Mouse (Mus musculus): Measurements from ENCODE around the gene Olfr1274-ps. TPM values are rescaled to one million over a fixed set of nuclear protein-coding genes. Genes with fewer than 3 reads are reported as not detected.
"Not testable (repeated sequence)": the region's sequence is repeated elsewhere in the genome, so short reads cannot be mapped to it uniquely, and the experiment has no call there.

Gene Olfr1274-ps
- not detected in 2 replicates for polyA plus RNA-seq (2015; fragmentation: Nextera tagmentation; extraction: Ambion mirVana)

- WGBS, result 86% methylated on average over 6 of the region's 7 CpGs
- not testable (repeated sequence) for H3K4me3 ChIP-seq; H3K27me3 ChIP-seq (replicated peaks); ATAC-seq (replicated peaks); H3K4me1 ChIP-seq; H3K9me3 ChIP-seq; H3K4me2 ChIP-seq; H3K36me3 ChIP-seq (replicated peaks); H3K9ac ChIP-seq; H3K27ac ChIP-seq
Measured at GRCm38 (mm10) chr2:90398633-90399107, at the start of gene Olfr1274-ps. Gene Olfr1274-ps, plus strand, starts transcription at chr2:90398683.

DNA sequence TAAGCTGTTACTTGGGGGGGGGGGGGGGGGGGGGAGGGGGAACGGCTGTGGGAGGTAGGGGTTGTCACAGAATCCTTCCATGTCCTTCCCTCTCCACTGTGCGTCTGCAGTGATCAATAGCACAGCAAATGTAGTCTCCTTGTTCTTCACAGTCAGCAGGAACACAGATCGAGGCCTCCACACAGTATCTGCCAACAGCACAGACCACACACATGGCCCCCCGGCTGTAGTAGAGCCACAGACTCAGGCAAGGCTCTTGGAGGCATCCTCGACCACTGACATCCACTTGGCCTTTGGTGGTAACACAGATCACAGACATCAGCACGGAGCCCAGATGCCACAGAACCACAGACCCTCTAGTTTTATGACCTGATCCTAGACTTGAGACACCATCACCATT lies 47.4 kb upstream of the Olfr1274-ps start:
- WGBS, result no CpG with 5 or more reads among the region's 6 CpGs
- H3K4me1 ChIP-seq; H3K27me3 ChIP-seq (replicated peaks); H3K27ac ChIP-seq; H3K36me3 ChIP-seq (replicated peaks); H3K9ac ChIP-seq; H3K4me3 ChIP-seq; H3K9me3 ChIP-seq; H3K4me2 ChIP-seq; ATAC-seq (replicated peaks): not testable (repeated sequence)

GRCm38 (mm10) chr2:90351540-90351939 lies 46.9 kb upstream of the Olfr1274-ps start:
- no CpG with 5 or more reads among the region's 3 CpGs for WGBS

GRCm38 (mm10) chr2:90359229-90359628 lies 39.3 kb upstream of the Olfr1274-ps start:
- WGBS, result no CpG with 5 or more reads among the region's 5 CpGs
- H3K4me1 ChIP-seq; ATAC-seq (replicated peaks); H3K27me3 ChIP-seq (replicated peaks); H3K9me3 ChIP-seq; H3K9ac ChIP-seq; H3K4me2 ChIP-seq; H3K36me3 ChIP-seq (replicated peaks); H3K27ac ChIP-seq; H3K4me3 ChIP-seq: not testable (repeated sequence)

More at GRCm38 (mm10) chr2:90351540-90351939, 46.9 kb upstream of the Olfr1274-ps start:
- ATAC-seq (replicated peaks), result peak; percentile 78
- H3K36me3 ChIP-seq (replicated peaks); H3K27me3 ChIP-seq (replicated peaks); H3K4me3 ChIP-seq; H3K9ac ChIP-seq; H3K4me2 ChIP-seq; H3K9me3 ChIP-seq; H3K27ac ChIP-seq; H3K4me1 ChIP-seq: not testable (repeated sequence)

- WGBS, result no CpG with 5 or more reads among the region's 4 CpGs
- not testable (repeated sequence) for H3K4me1 ChIP-seq; H3K4me2 ChIP-seq; ATAC-seq (replicated peaks); H3K27me3 ChIP-seq (replicated peaks); H3K4me3 ChIP-seq; H3K27ac ChIP-seq; H3K36me3 ChIP-seq (replicated peaks); H3K9me3 ChIP-seq; H3K9ac ChIP-seq
Measured at GRCm38 (mm10) chr2:90360199-90360598, 38.3 kb upstream of the Olfr1274-ps start.

GRCm38 (mm10) chr2:90414110-90414821 lies 15.8 kb downstream of the Olfr1274-ps start:
- H3K4me2 ChIP-seq; H3K4me1 ChIP-seq; H3K9me3 ChIP-seq; H3K36me3 ChIP-seq (replicated peaks); ATAC-seq (replicated peaks); H3K27ac ChIP-seq; H3K4me3 ChIP-seq; H3K9ac ChIP-seq; H3K27me3 ChIP-seq (replicated peaks): not testable (repeated sequence)
- WGBS, result 71% methylated on average over 4 of the region's 4 CpGs

DNA sequence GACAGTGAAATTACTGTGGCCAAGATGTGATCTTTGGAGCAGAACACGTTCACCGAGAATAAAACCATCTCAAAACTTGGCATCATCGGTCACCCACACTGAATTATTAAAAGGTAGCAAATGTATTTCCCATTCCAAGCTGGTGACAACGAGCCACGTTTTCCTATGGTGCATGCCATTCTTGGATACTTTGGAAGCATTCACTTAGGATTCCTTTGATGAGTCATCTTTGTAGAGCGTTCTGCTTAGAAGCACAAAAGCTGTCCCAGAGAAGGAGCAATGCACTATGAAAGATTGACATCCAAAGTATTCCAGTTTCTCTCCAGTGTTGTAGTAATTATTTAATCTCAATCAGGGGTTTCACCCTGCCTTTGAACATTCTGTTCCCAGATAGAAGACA lies 23.8 kb downstream of the Olfr1274-ps start:
- H3K4me3 ChIP-seq; H3K4me1 ChIP-seq; H3K27me3 ChIP-seq (replicated peaks); H3K9ac ChIP-seq; H3K9me3 ChIP-seq; H3K27ac ChIP-seq; H3K4me2 ChIP-seq; H3K36me3 ChIP-seq (replicated peaks); ATAC-seq (replicated peaks): not testable (repeated sequence)
- WGBS, result 86% methylated on average over 6 of the region's 6 CpGs

GRCm38 (mm10) chr2:90424937-90425336 lies 26.5 kb downstream of the Olfr1274-ps start:
- H3K4me1 ChIP-seq; ATAC-seq (replicated peaks); H3K4me3 ChIP-seq; H3K4me2 ChIP-seq; H3K36me3 ChIP-seq (replicated peaks); H3K27me3 ChIP-seq (replicated peaks); H3K9ac ChIP-seq; H3K27ac ChIP-seq; H3K9me3 ChIP-seq: not testable (repeated sequence)
- no CpG with 5 or more reads among the region's 4 CpGs for WGBS

- not testable (repeated sequence) for H3K27me3 ChIP-seq (replicated peaks); H3K9ac ChIP-seq; H3K9me3 ChIP-seq; H3K4me3 ChIP-seq; H3K4me2 ChIP-seq; H3K4me1 ChIP-seq; H3K36me3 ChIP-seq (replicated peaks); H3K27ac ChIP-seq
- WGBS, result no CpG with 5 or more reads among the region's 11 CpGs
- peak; percentile 37; the same call in 1 of the 2 replicates for ATAC-seq (replicated peaks)
Measured at GRCm38 (mm10) chr2:90428988-90429717, 30.7 kb downstream of the Olfr1274-ps start.

GRCm38 (mm10) chr2:90429782-90430181 lies 31.3 kb downstream of the Olfr1274-ps start:
- peak; percentile 69 for ATAC-seq (replicated peaks)
- no CpG with 5 or more reads among the region's 4 CpGs for WGBS

DNA sequence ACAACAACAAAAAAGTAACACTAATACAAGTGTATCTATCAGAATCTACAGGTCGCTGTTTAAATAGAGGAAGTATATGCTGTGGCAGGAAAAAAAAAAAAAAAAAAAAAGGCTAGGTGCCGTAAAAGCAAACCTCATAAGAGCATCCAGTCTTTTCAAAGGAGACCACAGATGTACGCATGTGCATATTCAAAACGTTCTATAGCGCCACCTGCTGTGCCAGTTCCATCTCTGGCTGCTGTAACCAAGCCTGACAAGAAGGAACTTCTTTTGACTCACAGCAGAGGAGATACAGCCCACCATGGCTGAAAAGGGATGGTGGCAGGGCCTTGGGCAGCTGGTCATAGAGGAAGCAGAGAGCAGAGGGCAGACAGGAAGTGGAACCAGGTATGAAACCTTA lies 39.0 kb downstream of the Olfr1274-ps start:
- not testable (repeated sequence) for H3K36me3 ChIP-seq (replicated peaks); H3K4me2 ChIP-seq; H3K27me3 ChIP-seq (replicated peaks); ATAC-seq (replicated peaks); H3K9me3 ChIP-seq; H3K9ac ChIP-seq; H3K4me1 ChIP-seq; H3K4me3 ChIP-seq; H3K27ac ChIP-seq
- WGBS, result 100% methylated on average over 1 of the region's 5 CpGs

More at GRCm38 (mm10) chr2:90429782-90430181, 31.3 kb downstream of the Olfr1274-ps start:
- H3K27me3 ChIP-seq (replicated peaks); H3K9me3 ChIP-seq; H3K4me2 ChIP-seq; H3K4me3 ChIP-seq; H3K36me3 ChIP-seq (replicated peaks); H3K27ac ChIP-seq; H3K4me1 ChIP-seq; H3K9ac ChIP-seq: not testable (repeated sequence)

DNA sequence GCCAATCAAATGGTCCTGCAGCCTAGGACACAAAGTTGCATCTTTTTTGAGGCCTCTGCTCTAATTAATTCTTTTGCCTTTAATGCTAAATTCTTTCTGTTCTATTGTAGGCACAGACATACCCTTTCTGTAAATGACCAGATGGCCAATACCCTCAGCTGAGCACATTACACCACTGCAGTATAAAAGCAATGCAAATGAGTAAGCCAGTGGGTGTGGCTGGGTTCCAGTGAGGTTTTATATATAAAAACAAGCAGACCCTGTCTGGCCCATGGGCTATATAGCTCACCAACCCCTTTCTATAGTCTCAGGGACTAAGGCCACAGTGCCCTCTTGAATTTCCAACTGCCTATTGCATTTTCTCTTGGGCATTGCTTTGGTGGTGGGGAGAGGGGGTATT lies 41.7 kb downstream of the Olfr1274-ps start:
- H3K36me3 ChIP-seq (replicated peaks); H3K27me3 ChIP-seq (replicated peaks); H3K4me3 ChIP-seq; H3K27ac ChIP-seq; H3K9ac ChIP-seq; H3K4me1 ChIP-seq; ATAC-seq (replicated peaks); H3K9me3 ChIP-seq; H3K4me2 ChIP-seq: not testable (repeated sequence)

DNA sequence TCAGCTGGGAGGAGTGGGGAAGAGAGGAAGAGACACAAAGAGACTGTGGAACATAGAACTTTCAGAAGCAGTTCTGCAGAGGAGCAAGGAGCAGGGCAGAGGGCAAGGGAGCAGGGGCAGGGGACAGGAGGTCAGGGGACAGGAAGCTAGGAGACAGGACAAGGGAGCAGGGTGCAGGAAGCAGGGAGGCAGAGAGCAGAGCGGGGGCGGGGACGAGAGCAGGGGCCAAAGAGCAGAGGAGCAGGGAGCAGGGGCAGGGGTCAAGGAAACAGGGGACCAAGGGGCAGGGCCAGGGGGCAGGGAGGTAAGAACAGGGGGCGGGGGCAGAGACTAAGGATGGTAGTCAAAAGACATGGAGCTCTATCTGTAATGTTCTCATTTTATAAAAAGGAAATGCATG lies 43.3 kb downstream of the Olfr1274-ps start:
- not testable (repeated sequence) for ATAC-seq (replicated peaks); H3K9ac ChIP-seq; H3K9me3 ChIP-seq; H3K27ac ChIP-seq; H3K36me3 ChIP-seq (replicated peaks); H3K4me1 ChIP-seq; H3K27me3 ChIP-seq (replicated peaks); H3K4me2 ChIP-seq; H3K4me3 ChIP-seq
- WGBS, result 53% methylated on average over 4 of the region's 4 CpGs
